Mouse (Mus musculus) megakaryocyte, embryonic 14.5 days (primary cell): ENCODE data around the gene Srrm3. TPM values are rescaled to one million over a fixed set of nuclear protein-coding genes. Genes with fewer than 3 reads are reported as not detected.

Source experiments
- H3K27me3 ChIP-seq: replicated peaks from 2 replicates; pipeline ENCODE3; 2012; ENCODE audit warnings: inconsistent platforms
- H3K36me3 ChIP-seq: replicated peaks from 2 replicates; pipeline ENCODE3; 2012; ENCODE audit warnings: low read length, inconsistent platforms, mixed read lengths
- H3K4me1 ChIP-seq: 2 replicates; pipeline ENCODE4 v1.6.1; 2012; ENCODE audit warnings: inconsistent platforms
- H3K4me3 ChIP-seq: replicated peaks from 2 replicates; pipeline ENCODE3; 2012; ENCODE audit warnings: moderate library complexity, mild to moderate bottlenecking, inconsistent platforms
- H3K9me3 ChIP-seq: 2 replicates; pipeline ENCODE4 v1.6.1; 2012; ENCODE audit warnings: inconsistent platforms
- FLI1 ChIP-seq: IDR thresholded peaks from 2 replicates; pipeline ENCODE4 v1.6.1; 2012; ENCODE audit warnings: low read length, inconsistent platforms, mixed read lengths
- GATA1 ChIP-seq: IDR thresholded peaks from 3 replicates; pipeline ENCODE4 v1.6.1; 2012; ENCODE audit warnings: mixed read lengths, low read length, inconsistent platforms, borderline replicate concordance
- polyA plus RNA-seq: library from polyadenylated mRNA; stranded (reverse); fragments of >175 nt; gene quantifications from 2 replicates; pipeline ENCODE4 v1.2.3, GENCODE M21; 2012; ENCODE audit warnings: low replicate concordance; ENCODE audit not compliant: insufficient read depth

Srrm3 gene
- polyA plus RNA-seq, 1 experiment: 0.13 TPM

DNA sequence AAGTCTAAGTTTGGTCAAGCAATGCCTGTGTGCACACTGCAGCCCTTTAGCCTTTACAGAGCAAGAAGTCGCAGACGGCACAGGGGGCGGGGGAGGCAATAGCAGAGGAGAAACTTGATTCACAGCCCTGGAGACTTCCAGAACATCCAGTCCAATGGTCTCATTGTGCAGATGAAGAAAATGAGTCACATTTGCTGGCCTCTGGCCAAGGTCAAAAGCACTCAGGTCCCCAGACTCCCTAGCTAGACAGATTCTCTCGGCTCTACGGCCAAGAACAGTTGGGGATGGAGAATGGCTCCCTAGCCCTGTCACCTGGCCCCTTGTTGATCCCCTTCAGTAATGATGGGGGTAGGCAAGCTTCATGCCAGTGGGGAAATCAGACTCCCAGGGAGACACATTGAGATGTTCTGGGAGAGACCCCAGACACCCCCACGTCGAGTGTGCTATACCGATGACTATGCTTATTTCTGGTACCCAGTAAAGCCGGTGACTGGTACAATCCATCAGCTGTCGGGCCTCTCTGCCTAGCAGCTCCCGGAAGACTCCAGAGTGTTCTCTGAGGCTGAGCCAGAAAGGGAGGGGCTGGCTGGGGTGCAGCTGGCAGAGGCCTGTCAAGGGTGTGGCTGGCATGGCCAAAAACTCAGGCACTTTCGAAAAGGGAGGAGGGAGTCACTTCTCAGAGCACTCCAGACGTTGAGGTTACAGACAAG lies 72.9 kb downstream of the Srrm3 start:
- H3K27me3 ChIP-seq: peaks cover 30% of the 10 kb centered on the region
- no peaks in the 10 kb centered on the region for H3K9me3 ChIP-seq
- H3K36me3 ChIP-seq: no peaks in the 10 kb centered on the region
- peak overlapping the region; percentile 48 for H3K4me3 ChIP-seq
- TF ChIP-seq GATA1 (no peak), FLI1 (no peak)
- peaks cover 28% of the 10 kb centered on the region for H3K4me1 ChIP-seq

DNA sequence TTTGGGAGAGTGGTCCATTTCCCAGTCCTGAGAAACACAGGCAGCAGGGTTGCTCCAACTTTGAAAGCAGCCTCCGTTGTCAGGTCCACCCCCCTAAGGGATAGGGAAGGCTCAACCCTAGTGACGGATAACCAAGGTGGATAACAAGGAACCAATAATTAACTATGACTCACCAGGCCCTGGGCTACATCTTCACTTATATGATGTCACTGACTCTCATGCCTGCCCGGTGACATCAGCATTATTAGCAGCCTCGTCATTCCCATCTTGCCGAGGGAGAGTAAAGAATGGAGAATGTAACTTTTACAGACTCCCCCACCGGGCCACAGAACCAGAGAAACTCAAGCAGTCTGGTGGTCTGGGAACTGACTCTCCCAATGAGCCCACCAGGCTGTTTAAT lies 78.0 kb downstream of the Srrm3 start:
- TF ChIP-seq FLI1 (no peak), GATA1 (no peak)
- H3K27me3 ChIP-seq: peaks cover 56% of the 10 kb centered on the region
- no peak overlapping the region for H3K4me3 ChIP-seq
- H3K36me3 ChIP-seq: no peaks in the 10 kb centered on the region
- peaks cover 18% of the 10 kb centered on the region for H3K4me1 ChIP-seq
- H3K9me3 ChIP-seq: peaks cover 4% of the 10 kb centered on the region; the same call in 1 of the 2 replicates

DNA sequence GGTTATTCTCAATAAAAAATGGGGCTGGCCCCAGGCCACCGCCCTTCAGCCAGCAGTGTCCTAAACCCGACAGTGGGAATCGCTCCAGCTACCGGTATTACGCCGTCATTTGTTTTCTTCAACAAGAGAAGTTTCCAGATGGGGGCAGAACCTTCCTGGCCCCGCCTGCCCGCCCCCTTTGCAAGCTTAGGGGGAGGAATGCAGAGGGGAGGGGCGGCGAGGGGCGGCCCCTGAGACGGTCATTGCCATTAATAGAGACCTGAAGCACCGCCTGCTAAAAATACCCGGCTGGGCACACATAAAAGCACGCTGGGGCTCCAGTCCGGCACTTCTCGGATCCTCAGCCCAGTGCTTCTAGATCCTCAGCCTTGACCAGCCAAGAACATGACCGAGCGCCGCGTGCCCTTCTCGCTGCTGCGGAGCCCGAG lies 81.0 kb downstream of the Srrm3 start, which contains the start of gene Hspb1:
TSS of gene Hspb1 (plus strand) at position 245 of the 428 bp plus-strand sequence.
- Histone ChIP-seq H3K36me3 (no peaks in the 10 kb centered on the region), H3K4me3 (peak within 1 kb of the TSS; percentile 74), H3K9me3 (peaks cover 4% of the 10 kb centered on the region; the same call in 1 of the 2 replicates), H3K4me1 (peaks cover 12% of the 10 kb centered on the region), H3K27me3 (peaks cover 69% of the 10 kb centered on the region)
- TF ChIP-seq GATA1 (no peak), FLI1 (no peak)

DNA sequence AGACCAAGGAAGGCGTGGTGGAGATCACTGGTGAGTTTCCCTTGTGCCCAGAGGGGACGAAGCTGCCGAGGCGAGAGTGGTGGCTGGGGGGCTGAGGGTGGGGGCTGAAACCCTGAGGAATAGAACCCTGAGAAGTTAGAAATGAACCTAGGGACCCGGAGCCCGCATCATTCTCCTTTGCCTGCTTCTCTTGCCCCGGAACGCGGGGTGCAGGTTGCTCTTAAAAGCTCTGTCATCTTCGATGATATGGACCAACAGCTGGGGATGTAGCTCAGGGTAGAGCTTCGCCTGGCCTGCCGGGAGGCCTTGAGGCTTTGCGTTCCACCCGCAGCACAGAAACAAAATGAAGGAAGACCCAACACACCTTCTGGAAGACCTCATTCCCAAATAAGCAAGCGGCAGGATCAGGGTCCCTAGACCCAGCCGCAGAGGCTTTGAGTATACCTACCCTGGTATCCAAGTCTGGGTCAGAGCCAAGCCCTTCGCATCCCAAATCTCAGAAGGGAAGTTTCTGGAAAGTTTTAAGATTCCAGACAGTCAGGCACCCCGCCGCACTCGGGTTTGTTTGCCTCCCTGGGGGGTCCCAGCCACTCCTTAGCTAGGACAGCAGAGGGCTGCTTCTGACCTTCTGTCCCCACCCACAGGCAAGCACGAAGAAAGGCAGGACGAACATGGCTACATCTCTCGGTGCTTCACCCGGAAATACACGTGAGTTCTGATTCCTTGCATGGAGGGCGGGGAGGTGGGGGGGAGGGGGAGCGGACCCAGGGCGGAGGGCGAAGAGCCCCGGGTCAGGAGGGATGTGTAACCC lies 81.9 kb downstream of the Srrm3 start:
- Histone ChIP-seq H3K9me3 (peaks cover 4% of the 10 kb centered on the region; the same call in 1 of the 2 replicates), H3K4me3 (peak overlapping the region; percentile 56), H3K36me3 (no peaks in the 10 kb centered on the region), H3K27me3 (peaks cover 68% of the 10 kb centered on the region), H3K4me1 (peaks cover 19% of the 10 kb centered on the region)
- TF ChIP-seq FLI1 (no peak), GATA1 (no peak)

DNA sequence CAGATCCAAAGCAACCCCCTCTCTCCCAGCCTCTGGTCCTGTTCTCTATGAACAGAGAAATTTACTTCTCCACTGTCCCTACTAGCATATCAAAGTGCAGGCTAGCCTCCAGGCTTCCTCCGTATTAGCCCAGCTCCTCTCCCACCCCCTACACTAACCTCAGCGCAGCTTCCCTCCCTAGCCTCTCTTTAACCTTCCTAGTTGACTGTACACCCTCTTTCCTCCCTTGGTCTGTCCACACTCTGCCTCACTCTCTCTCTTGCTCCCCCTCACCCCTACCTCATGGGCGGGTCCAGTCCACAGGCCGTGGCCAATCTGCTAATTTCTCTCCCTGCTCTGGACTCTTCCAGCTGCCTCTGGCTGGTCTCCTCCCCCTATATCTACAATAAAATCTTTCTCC lies 83.6 kb downstream of the Srrm3 start:
- TF ChIP-seq FLI1: no peak
- no peak for TF ChIP-seq GATA1
- Histone ChIP-seq H3K36me3 (no peaks in the 10 kb centered on the region), H3K4me1 (peaks cover 25% of the 10 kb centered on the region), H3K4me3 (no peak overlapping the region), H3K27me3 (peaks cover 63% of the 10 kb centered on the region), H3K9me3 (peaks cover 4% of the 10 kb centered on the region; the same call in 1 of the 2 replicates)

DNA sequence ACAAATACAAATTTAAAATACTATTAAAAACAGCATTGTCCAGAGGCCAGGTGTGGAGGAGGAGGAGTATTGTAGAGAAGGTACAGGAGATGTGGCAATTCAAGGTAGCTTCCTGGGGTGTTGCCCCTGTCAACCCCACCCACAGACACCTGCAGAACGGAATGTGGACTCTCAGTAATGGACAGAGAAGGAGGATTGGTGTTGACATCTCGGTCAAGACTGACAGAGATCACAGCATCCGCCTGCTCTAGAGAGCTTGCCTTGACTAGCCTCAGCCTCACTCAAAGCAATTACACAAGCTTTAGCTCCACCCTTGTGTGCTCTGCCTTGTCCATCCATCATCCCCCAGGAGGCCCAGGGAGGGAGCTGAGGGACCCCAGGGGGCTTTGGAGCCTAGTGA lies 84.2 kb downstream of the Srrm3 start:
- H3K4me1 ChIP-seq: peaks cover 25% of the 10 kb centered on the region
- H3K27me3 ChIP-seq: peaks cover 58% of the 10 kb centered on the region
- no peak overlapping the region for H3K4me3 ChIP-seq
- no peaks in the 10 kb centered on the region for H3K36me3 ChIP-seq
- TF ChIP-seq FLI1 (no peak), GATA1 (no peak)
- peaks cover 4% of the 10 kb centered on the region; the same call in 1 of the 2 replicates for H3K9me3 ChIP-seq

DNA sequence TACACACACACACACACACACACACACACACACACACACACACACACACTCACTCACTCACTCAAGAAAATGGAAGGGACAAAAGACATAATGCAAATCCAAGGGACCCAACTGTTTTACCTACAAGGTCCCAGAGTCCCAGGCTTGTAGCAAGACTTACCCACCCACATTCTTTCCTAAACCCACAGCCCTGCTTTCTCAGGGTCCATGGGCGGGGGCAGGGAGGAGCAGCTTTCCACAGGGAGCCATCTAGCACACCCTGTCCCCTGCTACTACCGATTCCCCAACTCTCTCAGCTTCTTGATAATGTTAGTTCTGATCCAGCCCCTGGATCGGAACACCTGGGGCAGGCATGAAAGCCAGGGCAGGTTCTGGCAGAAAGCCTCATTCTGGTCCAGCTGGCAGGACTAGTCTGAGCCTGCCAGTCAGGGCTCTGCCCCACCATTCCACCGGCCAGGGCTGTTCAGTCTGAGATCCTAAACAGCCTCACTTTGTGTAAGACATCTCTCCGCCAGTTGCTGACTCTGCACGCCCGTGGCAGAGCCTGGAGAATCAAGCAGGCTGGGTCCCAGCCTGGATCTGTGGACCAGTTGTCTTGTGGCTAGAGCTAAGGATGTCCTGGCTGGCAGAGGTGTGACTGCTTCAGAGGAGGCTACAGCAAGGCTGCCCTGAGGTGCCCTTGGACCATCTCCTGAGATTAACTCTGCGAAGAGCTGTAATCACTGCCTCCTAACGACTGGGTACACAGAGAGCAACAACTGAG lies 86.1 kb downstream of the Srrm3 start:
- no peak overlapping the region for H3K4me3 ChIP-seq
- no peaks in the 10 kb centered on the region for H3K36me3 ChIP-seq
- H3K27me3 ChIP-seq: peaks cover 52% of the 10 kb centered on the region
- H3K4me1 ChIP-seq: peaks cover 20% of the 10 kb centered on the region
- TF ChIP-seq GATA1 (no peak), FLI1 (no peak)
- no peaks in the 10 kb centered on the region for H3K9me3 ChIP-seq

DNA sequence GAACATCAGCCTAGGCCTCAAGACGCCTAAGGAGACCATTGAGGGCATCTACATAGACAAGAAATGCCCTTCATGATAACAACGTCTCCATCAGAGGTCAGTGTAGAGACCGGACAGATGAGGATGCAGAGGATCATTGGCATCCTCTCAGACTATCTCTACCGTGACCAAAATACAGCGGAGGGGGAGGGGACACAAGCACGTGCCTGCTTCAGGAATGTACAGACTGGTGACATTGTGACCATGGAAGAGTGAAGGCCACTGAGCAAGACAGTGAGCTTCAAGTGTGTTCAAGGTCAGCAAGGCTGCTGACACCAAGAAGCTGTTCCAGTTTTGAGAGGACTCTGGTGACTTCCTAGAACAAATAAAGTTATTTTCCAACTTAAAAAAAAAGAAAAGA lies 88.3 kb downstream of the Srrm3 start:
- H3K9me3 ChIP-seq: no peaks in the 10 kb centered on the region
- TF ChIP-seq GATA1: no peak
- no peak for TF ChIP-seq FLI1
- peaks cover 28% of the 10 kb centered on the region for H3K4me1 ChIP-seq
- H3K36me3 ChIP-seq: no peaks in the 10 kb centered on the region
- H3K4me3 ChIP-seq: no peak overlapping the region
- peaks cover 35% of the 10 kb centered on the region for H3K27me3 ChIP-seq

DNA sequence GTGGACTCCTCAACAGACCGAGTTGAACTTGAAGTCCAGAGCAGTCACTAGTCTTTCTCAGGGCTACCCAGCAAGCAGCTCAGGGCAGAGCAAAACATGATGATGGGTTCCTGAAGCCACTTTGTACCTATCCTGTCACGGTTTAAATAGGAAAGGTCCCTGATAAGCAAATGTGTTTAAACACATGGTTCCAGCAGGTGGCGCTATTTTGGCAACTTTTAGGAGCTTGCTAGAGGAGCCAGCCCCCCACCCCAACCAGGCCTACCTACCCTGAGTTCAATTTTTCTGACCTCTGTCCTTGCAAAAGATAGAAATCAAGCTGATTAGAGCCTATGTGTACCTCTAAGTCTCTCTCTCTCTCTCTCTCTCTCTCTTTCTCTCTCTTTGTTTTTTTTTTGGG lies 91.3 kb downstream of the Srrm3 start:
- Histone ChIP-seq H3K4me1 (peaks cover 21% of the 10 kb centered on the region), H3K4me3 (no peak overlapping the region), H3K9me3 (no peaks in the 10 kb centered on the region), H3K36me3 (peaks cover 4% of the 10 kb centered on the region), H3K27me3 (peaks cover 9% of the 10 kb centered on the region)
- no peak for TF ChIP-seq FLI1
- TF ChIP-seq GATA1: no peak
